ENCODE assay signal across 23 mouse cellular contexts in the genomic region with DNA sequence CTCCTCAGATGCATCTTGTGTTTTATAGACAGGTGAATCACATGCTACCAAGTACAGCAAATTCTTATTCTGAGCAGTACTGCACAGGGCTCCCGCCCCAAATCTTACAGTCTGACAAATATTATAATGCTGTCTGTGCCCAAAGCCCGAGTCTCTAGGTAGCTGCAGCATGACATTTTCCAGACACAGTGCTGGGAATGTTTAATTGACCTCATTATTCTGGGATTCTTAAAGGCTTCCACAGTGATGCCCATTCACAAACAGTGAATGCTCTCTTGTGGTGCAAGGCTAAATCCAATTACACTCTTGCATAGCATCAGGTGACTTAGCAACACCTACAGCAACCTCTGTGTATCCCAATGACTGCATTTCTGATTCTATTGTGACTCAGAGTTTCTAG.
A peak's percentile ranks its signal among the peaks of the same experiment; 100 is the strongest.
DNase-seq lines count a peak whose midpoint lies in the region; ATAC-seq and TF ChIP-seq lines count a peak whose summit lies in the region.
"Had no signal": no experiment of that assay in that cellular context is flagged by ENCODE, and none has a peak within 500 bp of the region (broad histone marks: within the 10 kb centered on the region; RNA-seq: fewer than 3 reads in every experiment).

No protein-coding gene starts in this region.

- no peak overlapping the region for H3K4me3 ChIP-seq in hindbrain, embryonic 13.5 days
- H3K4me3 ChIP-seq in hindbrain, embryonic 10.5 days, result no peak overlapping the region
- no peak overlapping the region for H3K4me3 ChIP-seq in hindbrain, embryonic 16.5 days (ENCODE audit: low read length)
- H3K4me3 ChIP-seq in midbrain, embryonic 16.5 days (ENCODE audit: low read depth, low read length), result no peak overlapping the region
- no peak overlapping the region for H3K4me3 ChIP-seq in cerebellum, adult 2 months (replicated peaks; ENCODE audit: insufficient read depth, low read depth, low read length)
- H3K4me3 ChIP-seq: embryonic facial prominence, embryonic 15.5 days; intestine, embryonic 15.5 days; layer of hippocampus, adult 2 months; myocyte had no signal

- ATAC-seq in hindbrain, embryonic 13.5 days (ENCODE audit: low FRiP score), result peak; percentile 49; the same call in 1 of the 2 replicates
- ATAC-seq in hindbrain, embryonic 16.5 days, result peak; percentile 52; the same call in 1 of the 2 replicates
- ATAC-seq in midbrain, embryonic 16.5 days, result peak; percentile 75
- ATAC-seq: activated CD4-positive, CD25-positive, alpha-beta regulatory T cell, adult 4 months; intestine, embryonic 15.5 days had no signal

- no peak for TF ChIP-seq CTCF in cerebellum, adult 2 months (IDR thresholded peaks at IDR 0.05; ENCODE audit: borderline replicate concordance, insufficient read depth, low read depth, low read length)

- 0 out of 2 replicates have a peak, but pooled peaks cover 4% of the 10 kb centered on the region for H3K4me1 ChIP-seq in hindbrain, embryonic 13.5 days (replicated peaks)
- H3K4me1 ChIP-seq in hindbrain, embryonic 10.5 days (replicated peaks), result no peaks in the 10 kb centered on the region
- H3K4me1 ChIP-seq in hindbrain, embryonic 16.5 days (ENCODE audit: control insufficient read depth, insufficient read depth, low read depth, low read length), result no peaks in the 10 kb centered on the region; the same call in 1 of the 2 replicates
- no peaks in the 10 kb centered on the region for H3K4me1 ChIP-seq in midbrain, embryonic 16.5 days (ENCODE audit: control insufficient read depth, insufficient read depth, low read length)
- H3K4me1 ChIP-seq in cerebellum, adult 2 months (ENCODE audit: control insufficient read depth, insufficient read depth, low read length), result no peaks in the 10 kb centered on the region
- H3K4me1 ChIP-seq: embryonic facial prominence, embryonic 15.5 days; intestine, embryonic 15.5 days had no signal

- H3K27me3 ChIP-seq in hindbrain, embryonic 13.5 days, result no peaks in the 10 kb centered on the region
- no peaks in the 10 kb centered on the region for H3K27me3 ChIP-seq in hindbrain, embryonic 10.5 days (ENCODE audit: insufficient read depth, poor library complexity, severe bottlenecking)
- H3K27me3 ChIP-seq in hindbrain, embryonic 16.5 days (replicated peaks; ENCODE audit: control insufficient read depth, insufficient read depth, low read length), result no peaks in the 10 kb centered on the region
- no peaks in the 10 kb centered on the region for H3K27me3 ChIP-seq in midbrain, embryonic 16.5 days (ENCODE audit: control insufficient read depth, insufficient read depth, low read depth, low read length)
- no peaks in the 10 kb centered on the region for H3K27me3 ChIP-seq in cerebellum, adult 2 months (ENCODE audit: control insufficient read depth, insufficient read depth, low read length)
- H3K27me3 ChIP-seq: embryonic facial prominence, embryonic 15.5 days; intestine, embryonic 15.5 days had no signal

- TF ChIP-seq POLR2A in cerebellum, adult 2 months (IDR thresholded peaks at IDR 0.05; ENCODE audit: borderline replicate concordance, insufficient read depth, low read length), result no peak

- no peak overlapping the region for H3K9ac ChIP-seq in hindbrain, embryonic 13.5 days
- H3K9ac ChIP-seq in hindbrain, embryonic 16.5 days (ENCODE audit: low read depth, low read length), result no peak overlapping the region
- H3K9ac ChIP-seq in midbrain, embryonic 16.5 days (ENCODE audit: low read depth, low read length), result no peak overlapping the region
- H3K9ac ChIP-seq: embryonic facial prominence, embryonic 15.5 days; intestine, embryonic 15.5 days had no signal

- no peak overlapping the region for H3K27ac ChIP-seq in hindbrain, embryonic 13.5 days
- H3K27ac ChIP-seq in hindbrain, embryonic 10.5 days, result no peak overlapping the region
- H3K27ac ChIP-seq in hindbrain, embryonic 16.5 days (ENCODE audit: low read depth, low read length), result no peak overlapping the region
- no peak overlapping the region for H3K27ac ChIP-seq in midbrain, embryonic 16.5 days (ENCODE audit: low read length)
- no peak overlapping the region for H3K27ac ChIP-seq in cerebellum, adult 2 months (ENCODE audit: insufficient read depth, low read length)
- H3K27ac ChIP-seq: embryonic facial prominence, embryonic 15.5 days; intestine, embryonic 15.5 days; layer of hippocampus, adult 2 months; stomach, postnatal 0 days had no signal

- H3K36me3 ChIP-seq in hindbrain, embryonic 13.5 days, result no peaks in the 10 kb centered on the region
- no peaks in the 10 kb centered on the region for H3K36me3 ChIP-seq in hindbrain, embryonic 10.5 days
- H3K36me3 ChIP-seq in hindbrain, embryonic 16.5 days (ENCODE audit: control insufficient read depth, insufficient read depth, low read length), result no peaks in the 10 kb centered on the region
- H3K36me3 ChIP-seq in midbrain, embryonic 16.5 days (ENCODE audit: control insufficient read depth, insufficient read depth, low read length), result no peaks in the 10 kb centered on the region
- H3K36me3 ChIP-seq: embryonic facial prominence, embryonic 15.5 days; intestine, embryonic 15.5 days had no signal

- no peak overlapping the region for H3K4me2 ChIP-seq in hindbrain, embryonic 13.5 days
- H3K4me2 ChIP-seq in hindbrain, embryonic 16.5 days (ENCODE audit: low read length), result no peak overlapping the region
- no peak overlapping the region for H3K4me2 ChIP-seq in midbrain, embryonic 16.5 days (ENCODE audit: low read length)
- H3K4me2 ChIP-seq: embryonic facial prominence, embryonic 15.5 days; intestine, embryonic 15.5 days had no signal

- no peaks in the 10 kb centered on the region for H3K9me3 ChIP-seq in hindbrain, embryonic 13.5 days
- no peaks in the 10 kb centered on the region for H3K9me3 ChIP-seq in hindbrain, embryonic 10.5 days
- H3K9me3 ChIP-seq in hindbrain, embryonic 16.5 days (ENCODE audit: control insufficient read depth, low read length), result no peaks in the 10 kb centered on the region
- no peaks in the 10 kb centered on the region for H3K9me3 ChIP-seq in midbrain, embryonic 16.5 days (replicated peaks; ENCODE audit: control insufficient read depth, low read length, poor library complexity, severe bottlenecking)
- H3K9me3 ChIP-seq: embryonic facial prominence, embryonic 15.5 days; intestine, embryonic 15.5 days had no signal

- 47% methylated on average over 2 of the region's 2 CpGs for WGBS in hindbrain, embryonic 13.5 days
- 74% methylated on average over 2 of the region's 2 CpGs for WGBS in hindbrain, embryonic 10.5 days
- WGBS in hindbrain, embryonic 16.5 days, result 52% methylated on average over 2 of the region's 2 CpGs
- WGBS in midbrain, embryonic 16.5 days, result 19% methylated on average over 2 of the region's 2 CpGs
- 73% methylated on average over 2 of the region's 2 CpGs for WGBS in cerebellum, adult 2 months

- DNase-seq in hindbrain, embryonic 10.5 days (ENCODE audit: low spot score), result no peak
- peak; percentile 39 for DNase-seq in forelimb bud, embryonic 11.5 days (ENCODE audit: low read depth, low spot score)
- no peak for DNase-seq in cerebellum, adult 2 months
- DNase-seq in embryo, embryonic 10.5 days (ENCODE audit: low spot score), result no peak
- DNase-seq: adrenal gland, adult 8-10 months; cerebellum, adult 8-10 months; cerebellum, postnatal 36 days; gastrocnemius, postnatal 36 days; heart, postnatal 4 days; kidney, adult 9 months; kidney, postnatal 14 days; lung, postnatal 4 days; thymus, adult 2 months; thymus, postnatal 4 days had no signal
